Mouse (Mus musculus) hindbrain, postnatal 0 days (tissue): ENCODE results near the gene Selp. TPM values are rescaled to one million over a fixed set of nuclear protein-coding genes. Genes with fewer than 3 reads are reported as not detected.

Source experiments
- ATAC-seq: fragments of 200-750 bp; cut with Nextera tagmentation; 2 replicates; pipeline ENCODE4 v1.8.0; 2017; ENCODE audit warnings: mild to moderate bottlenecking, moderate TSS enrichment, moderate library complexity
- DNase-seq: peaks from one replicate; pipeline ENCODE4 v3.0.0-alpha.2; 2015; ENCODE audit warnings: low spot score
- H3K27ac ChIP-seq: fragments of 300-500 bp; sonication (generic); 2 replicates; pipeline ENCODE4 v1.5.1; 2014; ENCODE audit warnings: mild to moderate bottlenecking
- H3K27me3 ChIP-seq: fragments of 300-500 bp; sonication (generic); 2 replicates; pipeline ENCODE4 v1.6.1; 2014; ENCODE audit warnings: low read length, mixed read lengths; ENCODE audit not compliant: insufficient read depth
- H3K36me3 ChIP-seq: fragments of 300-500 bp; sonication (generic); 2 replicates; pipeline ENCODE4 v1.6.1; 2014; ENCODE audit warnings: low read length, mixed read lengths; ENCODE audit not compliant: insufficient read depth
- H3K4me1 ChIP-seq: fragments of 300-500 bp; sonication (generic); 2 replicates; pipeline ENCODE4 v1.6.1; 2014; ENCODE audit warnings: antibody characterized with exemption, low read length, mixed read lengths; ENCODE audit not compliant: insufficient read depth
- H3K4me2 ChIP-seq: fragments of 300-500 bp; sonication (generic); 2 replicates; pipeline ENCODE4 v1.6.1; 2014; ENCODE audit warnings: low read depth, mild to moderate bottlenecking, low read length, moderate library complexity, mixed read lengths
- H3K4me3 ChIP-seq: fragments of 300-500 bp; sonication (generic); 2 replicates; pipeline ENCODE4 v1.5.1; 2014; ENCODE audit warnings: low read length
- H3K9ac ChIP-seq: fragments of 300-500 bp; sonication (generic); replicated peaks from 2 replicates; pipeline ENCODE4 v1.6.1; 2014; ENCODE audit warnings: mild to moderate bottlenecking, low read length, moderate library complexity, mixed read lengths
- H3K9me3 ChIP-seq: fragments of 300-500 bp; sonication (generic); 2 replicates; pipeline ENCODE4 v1.6.1; 2016; ENCODE audit warnings: low read length, mixed read lengths
- CTCF ChIP-seq: IDR thresholded peaks from 2 replicates; pipeline ENCODE4 v1.5.1; 2016; ENCODE audit warnings: antibody characterized with exemption, control low read depth, low read depth
- WGBS: fragments of 180-500 bp; shearing (Covaris S2); extraction: QIAGEN DNeasy Blood & Tissue Kit; methylation state at CpG from one replicate; pipeline ENCODE4 v1.1.7; 2014; 5-methylcytosine and 5-hydroxymethylcytosine counted together
- polyA plus RNA-seq: library from polyadenylated mRNA; unstranded; fragments of >200 nt; fragmentation: Nextera tagmentation; extraction: Ambion mirVana; gene quantifications from 2 replicates; pipeline ENCODE4 v1.2.1, GENCODE M21; 2015
- total RNA-seq: library from RNA; depleted of rRNA; stranded (reverse); fragments of >200 nt; gene quantifications from 2 replicates; pipeline ENCODE4 v1.2.3, GENCODE M21; 2014

The Selp gene
- total and polyA plus RNA-seq, 2 experiments from 2014 or later: 0.18 TPM; not detected in 1

DNA sequence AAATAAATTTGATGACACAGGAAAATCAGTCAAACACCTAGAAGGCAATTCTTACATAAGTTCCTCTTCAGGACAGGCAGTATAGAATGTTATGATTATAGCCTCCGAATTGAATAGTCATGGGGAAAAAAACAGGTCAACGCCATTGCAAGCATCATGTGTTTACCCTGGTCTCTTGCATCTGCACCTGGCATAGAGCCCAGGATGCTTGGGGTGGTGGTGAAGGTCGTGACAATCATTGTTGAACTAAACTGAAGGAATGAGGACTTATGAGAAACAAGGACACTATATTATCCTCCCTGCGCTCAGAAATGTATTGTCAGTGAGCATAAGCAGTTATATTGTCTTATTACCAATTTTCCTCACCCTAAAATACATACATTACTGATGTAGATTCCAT lies 53.8 kb downstream of the Selp start:
- 74% methylated on average over 4 of the region's 4 CpGs for WGBS
- H3K27me3 ChIP-seq: no peaks in the 10 kb centered on the region
- no peak overlapping the region for H3K4me2 ChIP-seq
- H3K9ac ChIP-seq: no peak overlapping the region
- H3K4me1 ChIP-seq: no peaks in the 10 kb centered on the region
- no peaks in the 10 kb centered on the region for H3K9me3 ChIP-seq
- TF ChIP-seq CTCF: no peak
- ATAC-seq (no peak), DNase-seq (no peak)
- no peaks in the 10 kb centered on the region for H3K36me3 ChIP-seq
- no peak overlapping the region for H3K4me3 ChIP-seq
- no peak overlapping the region for H3K27ac ChIP-seq

DNA sequence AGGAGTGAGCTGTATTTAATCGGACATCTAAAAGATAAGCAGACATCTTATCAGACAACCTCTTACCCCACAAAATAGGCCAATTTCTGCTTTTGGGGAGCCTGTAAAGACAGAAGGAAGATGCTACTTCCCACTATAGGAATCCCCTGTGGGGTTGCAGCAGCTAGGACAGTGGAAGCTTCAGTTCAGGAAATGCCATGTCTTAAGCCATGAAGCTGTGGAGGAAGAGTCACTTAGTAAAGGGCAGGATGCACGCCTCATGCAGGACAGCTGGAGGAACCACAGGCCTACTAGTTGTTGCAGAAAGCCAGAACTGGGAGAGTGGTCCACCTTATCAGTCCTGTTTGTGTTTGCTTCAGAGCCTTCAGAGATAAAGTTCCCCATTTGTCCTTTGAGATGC lies 55.4 kb downstream of the Selp start:
- Histone ChIP-seq H3K9me3 (no peaks in the 10 kb centered on the region), H3K4me2 (no peak overlapping the region), H3K27ac (no peak overlapping the region), H3K36me3 (no peaks in the 10 kb centered on the region), H3K27me3 (no peaks in the 10 kb centered on the region), H3K4me3 (no peak overlapping the region), H3K4me1 (no peaks in the 10 kb centered on the region), H3K9ac (no peak overlapping the region)
- no peak for ATAC-seq
- WGBS: 91% methylated on average over 2 of the region's 2 CpGs
- DNase-seq: no peak
- TF ChIP-seq CTCF: no peak

DNA sequence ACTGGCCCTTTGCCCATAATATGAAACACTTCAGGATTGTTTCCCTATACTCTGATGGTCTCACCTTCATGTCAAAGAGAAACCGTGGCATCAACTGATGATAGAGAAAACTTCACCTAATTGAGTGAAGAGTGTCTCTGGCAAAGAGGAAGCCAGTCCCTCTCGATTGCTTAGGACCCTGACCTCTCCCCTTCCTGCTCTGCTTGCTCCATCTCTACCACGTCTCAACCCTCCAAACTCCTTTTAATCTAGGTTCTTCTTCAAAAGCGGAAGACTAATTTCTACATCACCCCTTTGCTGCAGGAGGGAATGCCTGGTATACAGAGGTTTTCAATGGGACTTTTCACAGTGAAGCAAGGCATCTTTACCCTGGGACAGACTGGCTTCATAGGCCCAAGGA lies 58.1 kb downstream of the Selp start:
- ATAC-seq: no peak
- WGBS: 82% methylated on average over 4 of the region's 4 CpGs

DNA sequence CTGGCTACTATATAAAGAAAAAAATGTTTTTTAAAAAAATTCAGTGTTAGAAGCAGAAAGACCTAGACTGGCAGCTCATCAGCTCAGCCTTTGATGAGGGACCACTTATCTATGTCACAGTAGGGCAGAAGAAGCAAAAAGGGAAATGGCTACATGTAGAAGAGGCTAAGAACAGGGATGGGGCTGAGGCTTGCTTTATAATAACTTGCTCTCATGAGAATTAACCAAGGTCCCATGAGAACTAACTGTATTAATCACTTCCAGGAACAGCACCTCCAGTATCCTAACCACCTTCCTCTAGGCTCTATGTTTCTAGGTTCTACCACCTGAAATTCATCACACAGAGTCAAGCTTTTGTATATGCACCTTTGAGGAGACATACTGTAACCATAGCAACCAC lies 61.8 kb downstream of the Selp start:
- Histone ChIP-seq H3K27me3 (no peaks in the 10 kb centered on the region), H3K4me1 (no peaks in the 10 kb centered on the region), H3K27ac (no peak overlapping the region), H3K9ac (no peak overlapping the region), H3K9me3 (no peaks in the 10 kb centered on the region), H3K4me3 (no peak overlapping the region), H3K4me2 (no peak overlapping the region), H3K36me3 (no peaks in the 10 kb centered on the region)
- DNase-seq (no peak), ATAC-seq (no peak)
- no peak for TF ChIP-seq CTCF

More for the DNA sequence above, 58.1 kb downstream of the Selp start:
- Histone ChIP-seq H3K4me2 (no peak overlapping the region), H3K4me3 (no peak overlapping the region), H3K27me3 (no peaks in the 10 kb centered on the region), H3K4me1 (no peaks in the 10 kb centered on the region), H3K27ac (no peak overlapping the region), H3K36me3 (no peaks in the 10 kb centered on the region), H3K9me3 (no peaks in the 10 kb centered on the region), H3K9ac (no peak overlapping the region)
- no peak for DNase-seq
- no peak for TF ChIP-seq CTCF

DNA sequence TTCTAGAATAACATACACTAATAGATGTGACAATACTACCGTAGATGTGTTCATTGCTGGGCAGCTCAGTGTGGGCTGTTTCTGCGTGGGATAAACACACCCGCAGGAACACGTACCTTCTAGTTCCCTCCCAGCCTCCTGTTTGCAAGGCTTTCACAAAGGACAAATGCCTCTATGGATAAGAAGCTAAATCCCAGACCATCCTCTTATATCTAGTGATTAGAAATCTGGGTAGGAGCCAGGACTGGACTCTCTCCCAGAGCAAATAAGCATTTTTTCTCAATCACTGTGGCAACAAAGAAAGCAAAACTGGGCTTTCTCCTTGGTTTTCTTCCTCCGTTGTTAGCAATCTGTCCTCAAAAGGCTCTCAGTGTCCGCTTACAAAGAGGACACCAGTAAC lies 63.4 kb downstream of the Selp start:
- ATAC-seq: peak; percentile 32; the same call in 1 of the 2 replicates
- H3K9me3 ChIP-seq: no peaks in the 10 kb centered on the region
- no peaks in the 10 kb centered on the region for H3K27me3 ChIP-seq
- WGBS: 48% methylated on average over 6 of the region's 6 CpGs
- no peak overlapping the region for H3K4me3 ChIP-seq
- DNase-seq: peak; percentile 31
- TF ChIP-seq CTCF: no peak
- H3K36me3 ChIP-seq: no peaks in the 10 kb centered on the region
- H3K9ac ChIP-seq: no peak overlapping the region
- no peaks in the 10 kb centered on the region for H3K4me1 ChIP-seq
- H3K27ac ChIP-seq: 0 out of 2 replicates have a peak overlapping the region, but pooled peaks have one; percentile 34
- no peak overlapping the region for H3K4me2 ChIP-seq

GRCm38 (mm10) chr1:164184142-164184870 lies 69.2 kb downstream of the Selp start:
- no peaks in the 10 kb centered on the region for H3K4me1 ChIP-seq
- H3K4me2 ChIP-seq: peak overlapping the region; percentile 41
- no peaks in the 10 kb centered on the region for H3K36me3 ChIP-seq
- WGBS: 45% methylated on average over 16 of the region's 16 CpGs
- H3K9ac ChIP-seq: no peak overlapping the region
- no peaks in the 10 kb centered on the region for H3K9me3 ChIP-seq
- TF ChIP-seq CTCF: peak; percentile 87
- H3K27me3 ChIP-seq: no peaks in the 10 kb centered on the region
- H3K4me3 ChIP-seq: peak overlapping the region; percentile 16
- ATAC-seq (peak; percentile 86), DNase-seq (peak; percentile 91)
- H3K27ac ChIP-seq: no peak overlapping the region

DNA sequence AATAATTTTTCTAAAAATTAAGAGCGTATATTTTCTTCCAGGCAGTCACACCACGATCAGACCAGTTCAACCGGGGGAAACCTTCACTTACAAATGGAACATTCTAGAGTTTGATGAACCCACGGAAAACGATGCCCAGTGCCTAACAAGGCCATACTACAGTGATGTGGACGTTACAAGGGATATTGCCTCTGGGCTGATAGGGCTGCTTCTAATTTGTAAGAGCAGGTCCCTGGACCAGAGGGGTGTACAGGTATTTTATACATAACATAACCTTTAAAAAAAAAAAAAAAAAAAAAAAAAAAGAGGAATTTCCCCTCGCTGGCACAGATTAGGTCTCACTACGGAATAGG lies 69.8 kb downstream of the Selp start:
- no peaks in the 10 kb centered on the region for H3K27me3 ChIP-seq
- H3K4me1 ChIP-seq: no peaks in the 10 kb centered on the region
- no peak overlapping the region for H3K4me3 ChIP-seq
- ATAC-seq: 0 out of 2 replicates have a peak, but pooled peaks have one; percentile 53
- H3K27ac ChIP-seq: no peak overlapping the region
- no peak for TF ChIP-seq CTCF
- no peak overlapping the region for H3K9ac ChIP-seq
- no peaks in the 10 kb centered on the region for H3K9me3 ChIP-seq
- H3K4me2 ChIP-seq: no peak overlapping the region
- no peaks in the 10 kb centered on the region for H3K36me3 ChIP-seq
- WGBS: 44% methylated on average over 8 of the region's 8 CpGs
- DNase-seq: no peak
